In genomic region chr11:90389174-90389901, GRCm38 (mm10) we compare ENCODE assay signal across 9 mouse cellular contexts. TPM values are rescaled to one million over a fixed set of nuclear protein-coding genes. Genes with fewer than 3 reads are reported as not detected.
DNase-seq lines count a peak whose midpoint lies in the region; ATAC-seq and TF ChIP-seq lines count a peak whose summit lies in the region.
"Had no signal": no experiment of that assay in that cellular context is flagged by ENCODE, and none has a peak within 500 bp of the region (broad histone marks: within the 10 kb centered on the region; RNA-seq: fewer than 3 reads in every experiment).

No protein-coding gene starts in this region.

- WGBS in heart, embryonic 10.5 days = under 1% methylated on average over 36 of the region's 36 CpGs
- under 1% methylated on average over 36 of the region's 36 CpGs for WGBS in kidney, embryonic 14.5 days
- WGBS in liver, embryonic 16.5 days (ENCODE audit: insufficient replicate concordance) = under 1% methylated on average over 36 of the region's 36 CpGs
- 1% methylated on average over 36 of the region's 36 CpGs for WGBS in thymus, adult 2 months

- H3K27me3 ChIP-seq in heart, embryonic 10.5 days (ENCODE audit: insufficient read depth, poor library complexity, severe bottlenecking) = peaks cover 56% of the 10 kb centered on the region
- peaks cover 22% of the 10 kb centered on the region; the same call in 1 of the 2 replicates for H3K27me3 ChIP-seq in kidney, embryonic 14.5 days (ENCODE audit: control insufficient read depth, insufficient read depth, low read length)
- peaks cover 37% of the 10 kb centered on the region for H3K27me3 ChIP-seq in liver, embryonic 16.5 days (ENCODE audit: control insufficient read depth, insufficient read depth, low read depth, low read length)
- H3K27me3 ChIP-seq in thymus, adult 2 months (ENCODE audit: control insufficient read depth, insufficient read depth, low read length) = peaks cover 16% of the 10 kb centered on the region

- H3K9me3 ChIP-seq in heart, embryonic 10.5 days = no peaks in the 10 kb centered on the region
- no peaks in the 10 kb centered on the region for H3K9me3 ChIP-seq in kidney, embryonic 14.5 days (ENCODE audit: control insufficient read depth, low read length)
- no peaks in the 10 kb centered on the region for H3K9me3 ChIP-seq in liver, embryonic 16.5 days (replicated peaks; ENCODE audit: control insufficient read depth, low read length)

- peak overlapping the region; percentile 95 for H3K4me2 ChIP-seq in kidney, embryonic 14.5 days (replicated peaks; ENCODE audit: low read depth, low read length)
- peak overlapping the region; percentile 81 for H3K4me2 ChIP-seq in liver, embryonic 16.5 days (ENCODE audit: low read depth, low read length)

- H3K27ac ChIP-seq in heart, embryonic 10.5 days = peak overlapping the region; percentile 17
- no peak overlapping the region for H3K27ac ChIP-seq in kidney, embryonic 14.5 days (ENCODE audit: low read depth, low read length)
- no peak overlapping the region for H3K27ac ChIP-seq in liver, embryonic 16.5 days (ENCODE audit: low read length)
- H3K27ac ChIP-seq in thymus, adult 2 months (ENCODE audit: control insufficient read depth, insufficient read depth, low read length) = no peak overlapping the region

- TF ChIP-seq POLR2A in thymus, adult 2 months (IDR thresholded peaks at IDR 0.05; ENCODE audit: control insufficient read depth, extremely low read depth, insufficient read depth, low read length, poor library complexity) = no peak

- no peak for TF ChIP-seq CTCF in thymus, adult 2 months (IDR thresholded peaks at IDR 0.05; ENCODE audit: borderline replicate concordance, control insufficient read depth, extremely low read depth, insufficient read depth, low read length, poor library complexity)

- peak; percentile 28 to 53 for DNase-seq in layer of hippocampus, adult 18-20 months (ENCODE audit: low spot score in 2 of 2)
- DNase-seq in layer of hippocampus, adult 9-10 months (ENCODE audit: low spot score) = no peak
- peak; percentile 29 to 48 for DNase-seq in cerebellum, postnatal 36 days
- DNase-seq in heart, embryonic 10.5 days (ENCODE audit: low spot score) = peak; percentile 77
- peak; percentile 75 to 82 for DNase-seq in right cerebral cortex, postnatal 10 days (ENCODE audit: low spot score in 2 of 2)
- no peak for DNase-seq in thymus, adult 2 months

- peak overlapping the region; percentile 44 for H3K9ac ChIP-seq in kidney, embryonic 14.5 days (ENCODE audit: low read depth, low read length)
- no peak overlapping the region; the same call in 1 of the 2 replicates for H3K9ac ChIP-seq in liver, embryonic 16.5 days (ENCODE audit: low read depth, low read length)

- peak; percentile 58 for ATAC-seq in kidney, embryonic 14.5 days (ENCODE audit: low FRiP score, low TSS enrichment)
- ATAC-seq in liver, embryonic 16.5 days (ENCODE audit: low read depth) = peak; percentile 33; the same call in 1 of the 2 replicates
- ATAC-seq: Patski had no signal

- H3K36me3 ChIP-seq in heart, embryonic 10.5 days = no peaks in the 10 kb centered on the region
- H3K36me3 ChIP-seq in kidney, embryonic 14.5 days (ENCODE audit: control insufficient read depth, insufficient read depth, low read length) = no peaks in the 10 kb centered on the region
- no peaks in the 10 kb centered on the region for H3K36me3 ChIP-seq in liver, embryonic 16.5 days (ENCODE audit: control insufficient read depth, insufficient read depth)
- H3K36me3 ChIP-seq in thymus, adult 2 months (ENCODE audit: control insufficient read depth, insufficient read depth, low read length) = no peaks in the 10 kb centered on the region

- H3K4me3 ChIP-seq in heart, embryonic 10.5 days = peak overlapping the region; percentile 62
- peak overlapping the region; percentile 48 for H3K4me3 ChIP-seq in kidney, embryonic 14.5 days (ENCODE audit: low read length)
- H3K4me3 ChIP-seq in liver, embryonic 16.5 days (ENCODE audit: low read depth, low read length) = peak overlapping the region; percentile 56
- no peak overlapping the region for H3K4me3 ChIP-seq in thymus, adult 2 months (ENCODE audit: control insufficient read depth, insufficient read depth, low read length)

- peaks cover 32% of the 10 kb centered on the region for H3K4me1 ChIP-seq in heart, embryonic 10.5 days
- peaks cover 17% of the 10 kb centered on the region; the same call in 1 of the 2 replicates for H3K4me1 ChIP-seq in kidney, embryonic 14.5 days (ENCODE audit: control insufficient read depth, insufficient read depth, low read length)
- H3K4me1 ChIP-seq in liver, embryonic 16.5 days (ENCODE audit: control insufficient read depth, low read depth, low read length) = peaks cover 7% of the 10 kb centered on the region
- H3K4me1 ChIP-seq in thymus, adult 2 months (replicated peaks; ENCODE audit: control insufficient read depth, insufficient read depth, low read length) = peaks cover 18% of the 10 kb centered on the region

RNA-seq across cellular contexts. Expression of gene Hlf, which starts 1.4 kb away (rescaled TPM):
- total RNA-seq in layer of hippocampus, adult 18-20 months (2021) = 100 to 1,000 TPM in 1 of 2 experiments, 10 to 100 TPM in 1; 96.0 to 105 TPM
- 1.7 and 3.3 TPM in 2 replicates for polyA plus RNA-seq in heart, embryonic 10.5 days (2016; fragmentation: Nextera tagmentation; extraction: Ambion mirVana)
- 1.5 and 1.7 TPM in 2 replicates for polyA plus RNA-seq in kidney, embryonic 14.5 days (2014; fragmentation: Nextera tagmentation; extraction: Ambion mirVana)
- 6.0 and 7.1 TPM in 2 replicates for polyA plus RNA-seq in liver, embryonic 16.5 days (2015; fragmentation: Nextera tagmentation; extraction: Ambion mirVana)
- 0.91 and 1.1 TPM in 2 replicates for polyA plus RNA-seq in thymus, adult 2 months (2012; rRNA removed)

Comparison
In these comparisons a context has a peak if more than half of its experiments do, and no peak if none do; other contexts are left out.
1. DNase-seq: peak in layer of hippocampus, adult 18-20 months (2 of 2), cerebellum, postnatal 36 days (2 of 2), heart, embryonic 10.5 days (single experiment) and right cerebral cortex, postnatal 10 days (2 of 2); none in layer of hippocampus, adult 9-10 months (single experiment) and thymus, adult 2 months (single experiment).